In the genomic region with DNA sequence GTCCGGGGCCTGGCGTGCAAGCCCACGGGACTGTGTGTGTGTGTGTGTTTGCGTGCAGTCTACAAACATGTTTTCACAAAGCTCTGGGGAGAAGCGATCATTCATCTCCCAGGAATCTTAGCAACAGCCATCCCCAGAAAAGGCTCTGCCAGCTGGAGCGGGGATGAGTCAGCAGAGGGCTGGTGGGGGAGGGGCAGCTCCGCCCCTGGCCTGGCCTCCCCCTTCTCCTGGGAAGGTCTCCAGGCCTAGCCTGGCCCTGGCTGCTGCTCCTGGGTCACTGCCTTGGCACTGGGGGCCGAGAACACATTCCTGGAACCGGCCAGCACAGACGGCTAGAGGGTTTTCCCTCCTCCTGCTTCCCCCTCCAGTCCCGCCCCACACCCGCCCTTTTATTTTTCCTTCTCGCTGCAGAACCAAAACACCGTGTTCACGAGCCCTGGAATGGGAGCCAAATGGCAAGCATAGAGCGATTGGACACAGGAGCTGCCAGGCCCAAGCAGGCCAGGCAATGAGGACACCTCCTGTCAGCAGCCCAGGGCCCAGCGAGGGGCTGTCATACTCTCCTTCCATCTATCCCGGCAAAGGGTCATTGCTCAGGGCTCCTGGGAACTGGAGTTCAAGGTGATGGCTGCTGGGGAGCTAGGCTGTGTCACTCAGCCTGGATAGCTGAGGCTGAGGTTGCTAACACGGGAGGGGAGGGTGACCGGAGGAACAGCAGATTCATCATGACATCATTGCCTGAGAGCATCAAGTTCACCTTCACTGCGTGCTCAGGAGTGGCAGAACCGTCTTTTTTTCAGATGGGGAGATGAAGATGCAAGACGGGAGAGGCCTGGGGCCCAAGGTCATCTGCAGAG, we compare ENCODE assay signal across 8 mouse cellular contexts.
DNase-seq lines count a peak whose midpoint lies in the region; ATAC-seq lines count a peak whose summit lies in the region.

No protein-coding gene starts in this region.

- H3K9me3 ChIP-seq in hindbrain, embryonic 13.5 days, result no peaks in the 10 kb centered on the region
- no peaks in the 10 kb centered on the region for H3K9me3 ChIP-seq in lung, embryonic 16.5 days (ENCODE audit: control insufficient read depth, low read length)

- peak; percentile 56 for DNase-seq in T-cell, adult 2 months (ENCODE audit: low spot score)
- peak; percentile 82 to 96 for DNase-seq in cerebellum, postnatal 4 days (ENCODE audit: low spot score in 2 of 2)
- DNase-seq in frontal cortex, postnatal 25 days (ENCODE audit: low spot score in 2 of 2), result peak; percentile 88 to 90
- peak; percentile 96 for DNase-seq in layer of hippocampus, postnatal 14 days (ENCODE audit: low spot score in 2 of 2)
- peak; percentile 97 for DNase-seq in ovary, postnatal 10 days (ENCODE audit: low spot score)
- peak; percentile 91 for DNase-seq in urinary bladder, postnatal 10 days (ENCODE audit: low spot score)

- H3K27me3 ChIP-seq in hindbrain, embryonic 13.5 days, result no peaks in the 10 kb centered on the region
- no peaks in the 10 kb centered on the region for H3K27me3 ChIP-seq in lung, embryonic 16.5 days (ENCODE audit: control insufficient read depth, insufficient read depth, low read depth, low read length)

- H3K36me3 ChIP-seq in hindbrain, embryonic 13.5 days, result no peaks in the 10 kb centered on the region
- no peaks in the 10 kb centered on the region for H3K36me3 ChIP-seq in lung, embryonic 16.5 days (ENCODE audit: control insufficient read depth, insufficient read depth, low read length)

- H3K27ac ChIP-seq in hindbrain, embryonic 13.5 days, result peak overlapping the region; percentile 100
- peak overlapping the region; percentile 100 for H3K27ac ChIP-seq in lung, embryonic 16.5 days (ENCODE audit: low read length)

- WGBS in hindbrain, embryonic 13.5 days, result 2% methylated on average over 23 of the region's 23 CpGs
- WGBS in lung, embryonic 16.5 days, result 2% methylated on average over 23 of the region's 23 CpGs

- peak overlapping the region; percentile 71 for H3K9ac ChIP-seq in hindbrain, embryonic 13.5 days
- H3K9ac ChIP-seq in lung, embryonic 16.5 days (ENCODE audit: low read length), result peak overlapping the region; percentile 62

- H3K4me3 ChIP-seq in hindbrain, embryonic 13.5 days, result no peak overlapping the region
- peak overlapping the region; percentile 26 for H3K4me3 ChIP-seq in lung, embryonic 16.5 days (ENCODE audit: low read length)

- peak overlapping the region; percentile 46 for H3K4me2 ChIP-seq in hindbrain, embryonic 13.5 days
- H3K4me2 ChIP-seq in lung, embryonic 16.5 days (ENCODE audit: low read depth, low read length), result peak overlapping the region; percentile 54

- ATAC-seq in hindbrain, embryonic 13.5 days (ENCODE audit: low FRiP score), result peak; percentile 65
- ATAC-seq in lung, embryonic 16.5 days (ENCODE audit: low read depth), result peak; percentile 88

- peaks cover 79% of the 10 kb centered on the region for H3K4me1 ChIP-seq in hindbrain, embryonic 13.5 days (replicated peaks)
- peaks cover 67% of the 10 kb centered on the region for H3K4me1 ChIP-seq in lung, embryonic 16.5 days (replicated peaks; ENCODE audit: control insufficient read depth, insufficient read depth, low read length)
